Mouse (Mus musculus) 416B (cell line): ENCODE data around the gene Snx33.
A peak's percentile ranks its signal among the peaks of the same experiment; 100 is the strongest.

Source experiments
- DNase-seq: peaks from one replicate; pipeline ENCODE4 v3.0.0; 2011; ENCODE audit warnings: low read depth

Gene Snx33

DNA sequence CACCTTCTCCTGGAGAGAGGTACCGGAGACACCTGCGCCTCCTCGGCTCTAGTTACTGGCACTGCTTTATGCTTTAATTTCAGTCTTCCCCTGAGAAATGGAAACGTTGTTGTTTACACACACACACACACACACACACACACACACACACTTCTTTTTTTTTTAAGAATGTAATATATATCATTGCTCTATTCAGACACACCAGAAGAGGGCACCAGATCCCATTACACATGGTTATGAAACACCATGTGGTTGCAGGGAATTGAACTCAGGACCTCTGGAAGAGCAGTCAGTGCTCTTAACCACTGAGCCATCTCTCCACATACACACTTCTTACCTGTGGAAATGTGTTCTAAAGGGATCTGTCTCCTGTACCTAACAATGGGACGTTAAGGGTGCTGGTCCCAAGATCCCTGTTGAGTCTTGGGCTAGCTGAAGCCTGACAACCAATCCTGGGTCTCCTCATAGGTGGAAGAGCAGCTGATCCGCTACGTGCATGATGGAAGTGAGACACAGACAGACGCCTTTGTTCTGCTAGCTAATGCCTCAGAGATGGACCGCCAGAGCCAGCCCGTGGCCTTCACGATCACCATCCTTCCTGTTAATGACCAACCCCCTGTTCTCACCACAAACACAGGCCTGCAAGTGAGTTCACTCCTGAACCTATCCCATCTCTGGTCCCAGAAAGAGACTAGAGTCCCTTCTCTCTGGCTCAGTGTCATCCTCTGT, 37.5 kb downstream of the Snx33 start:
- DNase-seq = no peak

DNA sequence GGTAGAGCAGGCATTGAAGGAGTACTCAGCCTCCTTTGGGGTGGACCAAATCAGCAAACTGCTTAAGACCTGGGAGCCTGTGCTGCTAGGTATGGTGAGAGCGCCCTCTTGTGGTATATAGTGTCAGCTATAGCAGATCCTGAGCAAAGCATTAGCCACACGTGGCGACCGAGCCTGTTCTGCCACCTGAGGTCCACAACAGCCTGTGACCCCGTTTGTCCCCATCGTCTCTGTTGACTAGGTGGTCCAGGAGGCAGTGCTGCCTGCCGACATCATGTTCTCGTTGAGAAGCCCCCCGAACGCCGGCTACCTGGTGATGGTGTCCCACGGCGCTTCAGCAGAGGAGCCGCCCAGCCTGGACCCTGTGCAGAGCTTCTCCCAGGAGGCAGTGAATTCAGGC, 38.4 kb downstream of the Snx33 start:
- peak; percentile 89 for DNase-seq

DNA sequence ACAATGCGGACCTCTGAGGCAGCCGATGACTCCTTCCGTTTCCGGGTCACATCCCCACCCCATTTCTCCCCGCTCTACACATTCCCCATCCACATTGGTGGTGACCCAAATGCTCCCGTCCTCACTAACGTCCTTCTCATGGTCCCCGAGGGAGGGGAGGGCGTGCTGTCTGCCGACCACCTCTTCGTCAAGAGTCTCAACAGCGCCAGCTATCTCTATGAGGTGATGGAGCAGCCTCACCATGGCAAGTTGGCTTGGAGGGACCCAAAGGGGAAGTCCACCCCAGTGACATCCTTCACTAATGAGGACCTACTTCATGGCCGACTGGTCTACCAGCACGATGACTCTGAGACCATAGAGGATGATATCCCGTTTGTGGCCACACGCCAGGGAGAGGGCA, 40.6 kb downstream of the Snx33 start:
- no peak for DNase-seq

DNA sequence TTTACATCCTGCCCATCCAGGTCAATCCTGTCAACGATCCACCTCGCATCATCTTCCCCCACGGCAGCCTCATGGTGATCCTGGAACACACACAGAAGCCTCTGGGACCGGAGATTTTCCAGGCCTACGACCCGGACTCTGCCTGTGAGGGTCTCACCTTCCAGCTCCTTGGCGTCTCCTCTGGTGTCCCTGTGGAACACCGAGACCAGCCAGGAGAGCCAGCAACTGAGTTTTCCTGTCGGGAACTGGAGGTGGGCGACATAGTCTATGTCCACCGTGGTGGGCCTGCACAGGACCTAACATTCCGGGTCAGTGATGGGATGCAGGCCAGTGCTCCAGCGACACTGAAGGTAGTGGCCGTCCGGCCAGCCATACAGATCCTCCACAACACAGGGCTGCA, 41.6 kb downstream of the Snx33 start:
- DNase-seq = no peak

DNA sequence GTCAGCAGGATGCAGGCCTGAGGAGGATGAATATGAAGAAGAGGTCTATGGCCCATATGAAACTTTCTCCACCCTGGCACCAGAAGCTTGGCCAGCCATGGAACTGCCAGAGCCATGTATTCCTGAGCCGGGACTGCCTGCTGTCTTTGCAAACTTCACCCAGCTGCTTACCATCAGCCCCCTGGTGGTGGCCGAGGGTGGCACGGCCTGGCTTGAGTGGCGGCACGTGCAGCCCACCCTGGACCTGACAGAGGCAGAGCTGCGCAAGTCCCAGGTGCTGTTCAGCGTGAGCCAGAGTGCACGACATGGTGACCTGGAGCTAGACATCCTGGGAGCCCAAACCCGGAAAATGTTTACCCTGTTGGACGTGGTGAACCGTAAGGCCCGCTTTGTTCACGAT, 42.1 kb downstream of the Snx33 start:
- peak; percentile 17 for DNase-seq

DNA sequence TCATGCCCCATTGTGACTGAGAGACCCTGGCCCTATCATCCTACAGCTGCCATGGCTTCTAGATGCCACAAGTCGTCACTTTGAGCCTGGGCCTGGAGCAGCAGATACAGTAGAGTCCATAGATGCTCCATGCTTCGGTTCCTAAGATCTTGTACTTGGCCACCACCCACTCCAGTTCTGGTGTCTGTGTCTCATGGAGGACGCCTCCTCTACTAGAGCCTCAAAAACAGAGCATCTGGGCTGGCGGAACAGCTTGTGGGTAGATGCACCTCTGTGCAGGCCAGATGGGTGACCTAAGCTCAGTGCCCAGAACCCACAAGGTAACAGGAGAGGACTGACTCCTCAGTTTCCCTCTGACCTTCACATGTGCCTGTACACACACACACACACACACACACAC, 43.8 kb downstream of the Snx33 start:
- DNase-seq = no peak

DNA sequence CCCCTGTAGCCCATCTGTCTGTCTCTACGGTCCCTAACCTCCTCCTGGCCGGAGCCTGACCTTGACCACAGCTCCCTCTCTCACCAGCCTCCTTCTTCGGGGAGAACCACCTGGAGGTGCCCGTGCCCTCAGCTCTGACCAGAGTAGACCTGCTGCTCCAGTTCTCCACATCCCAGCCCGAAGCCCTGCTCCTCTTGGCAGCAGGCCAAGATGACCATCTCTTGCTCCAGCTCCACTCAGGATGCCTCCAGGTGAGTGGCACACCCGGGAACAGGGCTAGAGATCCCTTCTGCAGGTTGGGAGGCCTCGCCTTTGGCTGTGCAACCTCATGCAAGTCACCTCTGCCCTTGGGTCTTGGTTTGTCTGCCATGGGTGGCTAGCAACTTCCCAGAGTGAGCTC, 44.7 kb downstream of the Snx33 start:
- no peak for DNase-seq

DNA sequence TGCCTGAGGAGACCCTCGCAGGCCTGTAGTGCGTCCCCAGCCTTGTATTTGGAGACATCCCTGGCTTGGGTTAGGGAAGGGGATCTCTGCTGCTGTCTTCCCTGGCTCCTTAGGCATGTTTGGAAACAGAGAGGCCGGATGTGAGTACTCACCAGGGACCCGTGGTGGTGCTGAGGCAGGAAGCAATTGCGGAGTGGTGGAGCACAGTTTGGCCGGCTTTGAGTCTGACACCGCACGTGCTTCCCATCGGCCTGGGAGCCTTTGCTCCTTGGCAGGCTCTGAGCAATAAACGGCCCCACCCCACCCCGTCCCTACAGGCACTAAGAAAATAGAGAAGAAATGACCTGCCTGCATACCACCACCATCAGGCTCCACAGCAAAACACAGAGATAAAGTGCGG, 45.4 kb downstream of the Snx33 start:
- DNase-seq = no peak

DNA sequence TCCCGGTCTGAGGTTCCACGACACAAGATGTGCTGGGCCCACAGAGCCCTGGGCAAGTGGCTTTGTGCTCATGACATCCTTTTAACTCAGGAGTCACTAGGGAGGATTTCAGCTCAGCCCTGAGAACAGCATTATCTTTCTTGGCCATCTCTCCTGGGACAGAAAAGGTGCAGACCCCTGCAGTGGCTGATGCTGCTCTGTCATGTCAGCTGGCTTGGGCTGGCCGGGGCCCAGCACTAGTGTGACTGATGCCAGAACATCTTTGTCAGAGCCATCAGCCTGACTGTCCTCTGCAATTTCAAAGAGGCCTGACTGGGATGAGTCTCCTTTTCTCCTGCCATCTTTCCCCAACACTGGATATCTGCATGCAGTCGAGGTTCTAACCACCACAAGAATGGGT, 45.9 kb downstream of the Snx33 start:
- no peak for DNase-seq

DNA sequence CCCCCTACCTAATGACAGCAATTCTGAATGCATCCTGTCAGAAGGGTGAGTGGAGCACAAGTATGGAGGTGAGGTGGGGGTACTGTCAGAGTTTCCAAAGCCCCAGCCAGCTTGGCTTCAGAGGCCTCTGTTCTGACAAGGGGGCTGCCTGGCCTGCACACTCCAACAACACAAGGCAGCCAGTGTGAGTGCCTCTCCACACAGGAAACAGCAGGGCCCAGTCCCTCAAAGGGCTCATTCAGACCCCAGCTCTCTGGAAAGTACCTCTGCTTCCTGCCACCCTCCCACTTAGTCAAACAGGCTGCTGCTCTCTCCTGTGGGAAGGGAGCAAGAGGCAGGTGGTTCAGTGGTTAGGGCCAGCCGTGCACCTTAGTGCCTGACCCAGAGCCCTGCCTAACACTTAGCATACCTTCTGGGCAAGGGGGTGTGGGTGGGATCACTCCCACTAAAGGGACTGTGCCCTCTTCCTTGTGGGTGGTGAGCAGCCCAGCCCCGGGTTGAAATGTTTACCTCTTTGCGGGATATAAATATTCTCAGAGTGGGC, 46.6 kb downstream of the Snx33 start:
- DNase-seq = no peak

DNA sequence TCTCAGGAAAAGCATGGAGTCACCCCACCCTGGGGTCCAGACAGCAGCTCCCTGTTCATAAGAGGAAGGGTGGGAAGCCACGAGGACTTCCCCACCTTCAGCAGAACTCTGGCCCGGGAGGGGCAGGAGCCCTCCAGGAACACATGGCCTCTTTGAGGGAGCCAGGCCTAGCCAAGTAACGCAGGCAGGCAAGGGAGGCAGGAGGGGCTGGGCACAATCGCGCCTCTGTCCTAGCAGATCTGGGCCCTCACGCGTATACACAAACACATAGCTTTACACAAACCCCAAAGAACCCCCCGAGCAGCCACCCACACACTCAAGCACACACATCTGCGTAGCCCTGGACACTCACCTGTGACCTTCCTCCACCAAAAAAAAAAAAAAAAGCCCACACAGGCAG, 47.4 kb downstream of the Snx33 start:
- DNase-seq = no peak

DNA sequence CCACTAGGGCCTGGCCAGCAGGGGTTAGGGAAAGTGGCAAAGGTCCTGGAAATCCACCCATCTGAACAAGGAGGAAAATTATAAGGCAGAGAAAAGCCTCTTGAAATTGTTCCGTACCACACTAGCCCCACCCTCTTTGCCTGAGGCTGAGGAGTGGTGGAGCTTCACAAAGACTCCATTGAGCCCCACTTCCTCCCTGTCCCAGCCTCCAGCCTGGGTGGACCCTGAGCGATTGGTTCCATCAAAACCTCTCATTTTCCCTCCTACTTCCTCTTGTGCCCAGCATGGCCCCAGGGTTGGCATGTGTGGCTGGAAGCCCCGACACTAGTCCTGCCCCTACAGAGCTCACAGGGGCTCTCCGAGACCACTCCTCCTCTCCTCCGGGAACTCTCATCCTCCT, 50.9 kb downstream of the Snx33 start:
- no peak for DNase-seq

DNA sequence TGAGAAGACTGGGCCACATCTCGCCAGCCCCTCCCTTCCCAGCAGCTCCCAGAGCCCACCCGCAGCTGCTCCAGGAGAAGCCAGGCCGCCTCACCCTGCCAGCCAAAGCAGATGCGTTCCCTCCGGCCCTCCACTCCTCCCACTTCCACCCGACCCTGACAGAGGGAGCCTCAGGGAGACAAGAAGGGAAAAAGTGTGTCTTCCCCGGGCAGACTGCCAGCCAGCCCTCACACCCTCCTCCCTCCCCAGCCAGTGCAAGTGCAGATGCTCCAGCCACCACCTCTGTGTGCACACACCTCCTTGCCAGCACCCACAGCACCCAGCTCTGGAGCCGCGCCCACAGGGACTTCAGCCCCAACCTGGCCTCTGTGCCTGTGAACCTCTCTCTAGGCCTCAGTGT, 51.4 kb downstream of the Snx33 start:
- no peak for DNase-seq

DNA sequence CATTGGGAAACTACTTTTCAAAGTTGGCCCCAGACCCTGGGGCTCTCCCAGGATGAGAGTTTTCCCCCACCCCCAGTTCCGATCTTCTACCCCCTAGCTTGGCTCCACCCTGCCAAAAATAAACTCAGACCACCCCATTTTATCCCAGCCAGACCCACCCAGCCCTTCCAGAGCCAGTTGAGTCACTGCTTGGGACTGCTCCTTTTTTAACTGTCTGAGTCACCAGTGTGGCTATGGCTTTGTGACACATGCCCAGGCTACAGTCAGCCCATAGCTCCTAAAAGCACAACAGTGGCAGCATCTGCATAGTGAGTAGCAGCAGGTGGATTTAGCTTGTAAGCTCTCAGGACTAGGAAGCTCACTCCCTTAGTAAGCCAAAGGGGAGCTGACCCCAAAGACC, 55.1 kb downstream of the Snx33 start:
- DNase-seq = peak; percentile 68

DNA sequence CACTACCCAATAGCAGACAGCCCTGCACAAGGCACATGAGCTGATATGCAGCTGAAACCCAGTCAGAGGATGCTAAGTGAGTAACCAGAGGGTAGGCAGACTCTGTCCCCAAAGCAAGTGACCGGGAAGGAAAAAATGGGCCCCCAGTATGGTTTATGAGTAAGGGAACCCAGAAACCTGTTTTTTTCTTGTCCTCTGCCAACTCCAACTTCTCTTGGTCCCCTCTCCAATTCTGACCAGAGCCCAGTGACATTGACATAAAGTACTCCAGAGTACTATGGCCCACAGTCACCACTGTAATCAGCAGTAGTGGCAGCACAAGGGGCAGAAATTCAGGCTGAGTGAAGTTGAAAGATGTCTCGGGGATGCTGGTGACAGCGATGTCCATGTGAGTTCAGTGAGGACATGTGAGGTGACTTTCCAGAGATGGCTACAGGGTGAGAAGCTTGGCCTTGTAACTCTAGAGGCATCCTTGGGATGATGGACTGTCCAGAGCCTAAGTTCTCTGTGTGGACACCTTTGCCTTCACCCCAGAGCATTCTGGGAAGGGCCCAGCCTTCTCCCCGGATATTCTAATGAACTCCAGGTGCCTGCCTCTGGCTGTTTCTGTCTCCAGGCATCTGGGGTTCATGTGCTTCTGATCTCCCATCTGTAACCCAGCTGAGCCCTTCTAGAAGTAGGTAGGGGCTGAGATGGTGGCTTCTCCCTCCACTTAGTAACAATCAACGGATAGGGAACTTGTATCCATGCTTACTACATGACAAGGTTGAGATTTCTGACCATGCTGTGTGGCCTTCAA, 55.9 kb downstream of the Snx33 start:
- DNase-seq = no peak

DNA sequence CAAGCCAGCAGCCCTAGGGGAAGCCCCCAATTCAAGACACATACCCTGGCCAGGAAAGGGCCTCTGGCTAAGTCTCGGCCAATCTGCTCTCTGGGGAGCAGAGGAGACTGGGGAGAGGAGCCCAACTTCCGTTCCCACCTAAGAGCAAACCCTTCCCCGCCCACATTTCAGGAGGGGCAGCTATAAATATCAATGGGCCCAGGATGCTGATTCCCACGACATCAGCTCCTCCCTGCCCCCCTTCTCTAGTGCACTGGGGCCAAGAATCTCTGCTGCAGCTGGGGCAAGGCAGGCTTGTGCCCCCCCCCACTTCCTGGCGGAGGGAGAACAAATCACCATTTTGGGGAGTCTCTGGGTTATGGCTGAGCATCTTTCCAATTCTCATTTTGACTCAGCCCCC, 57.0 kb downstream of the Snx33 start:
- DNase-seq = no peak

DNA sequence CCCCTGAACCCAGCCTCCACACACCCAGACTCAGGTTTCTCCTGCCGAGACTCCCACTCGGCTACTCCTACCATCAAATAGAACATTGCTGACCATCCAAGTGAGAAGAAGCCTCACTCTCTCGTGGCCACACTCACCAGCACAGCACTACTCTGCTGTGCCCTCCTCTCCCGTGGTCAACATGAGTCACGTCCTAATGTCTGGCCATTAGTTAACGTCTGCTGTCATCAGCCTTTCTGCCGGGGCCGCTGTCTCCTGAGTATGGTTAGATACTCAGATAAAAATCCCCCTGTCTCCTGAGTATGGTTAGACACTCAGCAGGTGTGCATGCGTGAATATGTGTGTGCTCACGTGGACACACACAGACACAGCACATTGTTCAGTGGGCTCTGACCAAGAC, 57.4 kb downstream of the Snx33 start:
- peak; percentile 74 for DNase-seq

DNA sequence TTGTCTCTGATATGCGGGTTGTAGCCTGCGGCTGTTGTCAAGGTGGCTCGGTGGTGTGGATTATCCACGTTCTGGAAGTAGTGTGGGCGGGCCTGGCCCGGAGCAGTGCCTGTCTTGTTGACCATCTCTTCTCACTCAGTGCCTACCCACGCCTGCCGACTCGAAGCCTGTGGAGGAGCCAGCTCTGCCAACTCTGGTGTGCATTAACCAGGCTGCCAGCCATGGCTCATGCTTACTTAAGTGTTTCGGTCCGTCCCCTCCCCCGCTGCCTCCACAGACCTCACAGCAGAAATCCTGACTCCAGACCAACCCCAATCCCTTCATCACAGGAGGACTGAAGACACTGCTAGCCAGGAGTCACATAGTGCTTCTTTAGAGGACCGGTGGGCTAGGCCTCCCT, 58.6 kb downstream of the Snx33 start:
- no peak for DNase-seq

DNA sequence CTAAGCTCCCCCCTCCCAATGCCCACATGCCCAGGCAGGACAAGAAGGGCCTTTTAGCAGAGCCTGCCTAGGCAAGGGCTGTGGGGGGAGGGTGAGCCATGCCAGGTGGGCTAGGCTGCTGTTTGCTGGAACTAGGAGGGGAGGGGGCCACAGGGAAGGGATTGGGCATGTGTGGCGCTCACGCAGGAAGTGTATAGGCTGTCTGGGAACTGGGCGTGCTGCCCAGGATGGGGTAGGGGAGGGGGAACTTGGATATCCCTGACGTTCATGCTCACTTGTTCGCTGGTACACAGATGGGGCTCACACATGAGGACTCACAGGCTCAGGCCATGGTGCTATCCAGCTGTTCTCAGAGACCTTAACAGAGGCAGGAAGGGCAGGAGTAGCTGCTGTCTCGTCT, 59.9 kb downstream of the Snx33 start:
- DNase-seq = no peak
